Mouse (Mus musculus) cerebellum, postnatal 36 days (tissue): ENCODE measurements around the gene Rbm3.
A peak's percentile ranks its signal among the peaks of the same experiment; 100 is the strongest.

Experiments
- DNase-seq, 2 experiments: peaks; one replicate each; pipeline ENCODE4 v3.0.0; 2021 to 2022; ENCODE audit warnings: mixed read lengths in 2 of 2

Rbm3 gene

DNA sequence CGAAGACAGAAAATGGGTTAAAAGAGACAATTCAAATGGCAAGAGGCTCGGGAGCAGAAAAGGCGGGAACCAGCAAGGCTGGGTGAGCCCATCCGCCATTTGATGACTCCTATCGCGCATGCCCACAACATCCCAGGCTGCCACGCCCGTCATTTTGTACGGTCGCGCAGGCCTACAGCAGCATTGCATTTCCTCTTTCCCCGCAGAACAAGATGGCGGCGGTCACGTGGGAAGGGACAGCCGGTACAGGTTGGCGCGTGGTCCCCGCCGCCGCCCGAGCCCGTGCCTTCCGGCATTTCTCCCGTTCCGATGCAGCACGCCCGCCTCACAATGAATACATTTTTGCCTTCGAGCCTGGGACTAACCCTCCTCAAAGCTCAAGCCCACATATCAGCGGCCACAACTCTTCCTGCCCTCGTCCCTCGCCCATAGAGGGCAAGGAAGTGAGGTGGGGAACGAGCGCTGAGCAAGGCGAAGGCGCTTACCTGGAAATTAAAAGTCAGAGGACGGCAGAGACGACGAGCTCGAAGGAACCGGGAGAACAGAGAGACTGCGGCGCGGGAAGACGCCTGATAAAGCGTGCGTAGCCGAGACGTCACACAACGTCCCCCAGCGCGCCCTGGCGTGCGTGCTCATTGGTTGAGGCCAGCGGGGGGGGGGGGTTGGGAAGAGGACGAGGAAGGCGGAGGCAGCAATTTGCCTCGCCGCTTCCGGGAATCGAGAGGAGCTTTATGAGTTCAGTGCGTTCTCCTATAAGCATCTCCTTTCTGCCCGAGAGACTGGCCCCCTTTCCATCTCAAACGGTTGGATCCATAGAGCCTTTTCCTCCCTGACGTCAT is at the start of gene Rbm3:
Gene Rbm3, minus strand, starts transcription at position 728 of the 839 bp plus-strand sequence.
- DNase-seq: peak; percentile 85 to 87

DNA sequence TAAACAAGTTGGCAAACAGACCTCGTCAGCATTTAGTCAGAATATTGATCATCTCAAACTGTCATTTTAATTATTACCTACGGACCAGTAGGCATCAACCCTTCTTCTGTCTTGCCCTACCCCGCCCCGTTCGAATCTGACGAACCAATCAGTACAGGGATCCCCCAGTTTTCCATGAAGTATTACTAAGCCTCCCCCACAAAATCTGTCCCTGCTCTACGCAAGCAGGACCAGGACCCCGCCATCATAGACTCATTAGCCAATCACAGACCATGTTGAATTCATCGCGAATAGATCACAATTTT is 47.7 kb upstream of the Rbm3 start, which contains the start of gene Ebp:
Gene Ebp, minus strand, starts transcription at position 94 of the 305 bp plus-strand sequence.
- no peak for DNase-seq

DNA sequence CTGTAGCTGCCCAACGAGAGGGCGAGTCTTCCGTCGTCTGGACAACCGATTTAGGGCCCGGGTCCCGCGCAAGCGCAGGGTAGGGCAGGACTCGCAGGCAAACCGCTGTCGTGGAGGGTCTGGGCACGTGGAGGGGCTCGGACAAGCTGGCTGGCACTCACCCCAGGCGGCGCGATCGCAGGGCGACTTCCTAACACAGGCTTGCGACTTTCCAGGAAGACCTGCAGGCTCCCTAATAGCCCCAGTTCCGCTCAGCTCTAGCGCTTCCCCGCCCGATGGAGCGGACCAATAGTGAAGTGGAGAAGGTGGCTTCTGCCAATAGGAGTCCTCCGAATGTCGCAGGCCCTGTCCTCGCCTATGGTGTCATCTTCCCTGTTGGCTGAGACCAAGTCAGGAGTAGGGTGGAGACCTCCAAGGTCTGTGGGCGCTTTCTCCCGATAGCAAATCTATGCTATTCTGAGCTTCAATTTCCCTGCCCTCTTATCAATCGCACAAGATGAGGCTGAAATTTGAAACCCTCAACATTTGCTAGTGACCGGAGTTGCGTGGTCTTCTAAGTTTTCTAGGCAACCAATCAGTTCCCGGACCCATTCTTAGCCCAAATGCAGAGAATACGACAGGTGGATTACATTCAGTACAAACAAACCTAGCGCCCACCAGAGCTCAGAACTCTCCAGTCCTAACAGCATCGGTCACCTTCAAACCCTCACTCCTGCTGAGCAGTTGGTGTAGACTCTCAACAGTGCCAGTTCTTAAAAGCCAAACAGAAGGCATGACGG is 47.1 kb upstream of the Rbm3 start:
- DNase-seq: peak; percentile 77 to 81

DNA sequence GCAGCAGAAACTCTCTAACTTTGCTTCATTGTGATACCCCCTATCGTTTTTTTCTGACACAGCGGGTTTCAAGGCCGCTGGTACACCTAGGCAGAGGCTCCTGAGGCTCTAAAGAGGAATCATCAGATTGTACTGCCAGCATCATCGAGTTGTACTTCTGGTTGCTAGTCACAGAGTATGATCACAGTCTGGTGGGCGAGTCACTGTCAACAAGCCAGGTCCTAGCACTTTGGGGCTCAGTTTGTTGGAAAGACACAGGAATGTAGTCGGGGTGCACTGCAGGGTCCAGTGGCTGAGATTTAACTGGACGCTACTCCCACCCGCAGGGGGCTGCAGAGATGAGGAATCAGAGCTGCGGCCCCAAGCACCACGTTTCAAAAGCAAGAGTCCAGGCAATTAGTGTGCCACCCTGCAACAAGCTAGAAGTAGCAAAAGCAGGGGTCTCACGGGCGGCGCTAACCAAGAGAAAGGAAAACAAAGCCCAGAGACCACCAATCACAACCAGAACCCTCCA is 46.5 kb upstream of the Rbm3 start:
- DNase-seq: no peak

DNA sequence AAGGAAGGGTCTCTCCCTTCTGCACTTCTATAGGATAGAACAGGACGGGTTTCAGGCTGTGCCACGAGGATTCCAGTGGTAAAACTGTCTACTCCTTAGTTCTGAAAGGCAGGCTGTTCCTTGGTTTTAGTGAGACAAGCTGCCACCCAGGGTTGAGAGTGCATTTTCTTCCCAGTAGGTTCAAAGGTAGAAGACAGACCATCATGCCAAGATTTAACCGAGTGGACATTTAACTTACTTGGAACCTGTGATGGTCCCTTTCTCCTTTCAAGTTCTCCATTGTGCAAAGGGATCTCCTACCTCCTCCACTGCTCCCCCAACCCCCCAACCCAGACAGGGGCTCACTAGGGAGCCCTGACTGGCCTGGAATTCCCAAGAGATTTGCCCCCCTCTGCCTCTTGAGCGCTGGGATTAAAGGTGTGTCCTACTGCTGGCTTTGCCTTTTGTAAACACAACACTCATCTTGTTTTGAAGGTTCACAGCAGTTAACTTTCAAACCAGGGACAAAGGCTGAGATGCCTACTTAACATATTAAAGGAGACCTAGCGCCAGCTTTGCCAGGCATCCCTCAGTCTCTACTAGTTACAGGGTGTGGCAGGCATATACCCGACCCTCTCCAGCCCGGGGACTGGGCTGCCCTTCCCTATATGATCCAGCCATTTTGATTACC is 37.3 kb upstream of the Rbm3 start:
- no peak for DNase-seq

DNA sequence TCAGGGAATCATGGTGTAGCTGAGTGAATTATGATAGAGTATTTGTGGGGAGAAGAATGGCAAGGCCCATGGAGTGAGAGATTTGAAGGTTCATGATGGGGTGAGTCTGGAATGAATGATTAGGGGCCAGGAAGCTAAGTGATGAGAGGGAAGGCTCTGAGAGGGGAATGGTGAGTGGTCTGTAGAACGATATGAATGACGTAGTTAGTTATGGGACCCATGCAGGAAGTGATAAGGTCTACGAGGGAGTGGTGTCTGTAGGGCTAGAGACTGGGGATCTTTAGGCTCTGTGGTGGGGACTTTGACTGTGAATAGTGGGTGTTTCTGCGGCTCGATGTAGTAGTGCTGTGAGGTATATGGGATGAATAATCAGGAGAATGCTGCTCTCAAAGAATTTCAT is 34.0 kb upstream of the Rbm3 start:
- DNase-seq: no peak

DNA sequence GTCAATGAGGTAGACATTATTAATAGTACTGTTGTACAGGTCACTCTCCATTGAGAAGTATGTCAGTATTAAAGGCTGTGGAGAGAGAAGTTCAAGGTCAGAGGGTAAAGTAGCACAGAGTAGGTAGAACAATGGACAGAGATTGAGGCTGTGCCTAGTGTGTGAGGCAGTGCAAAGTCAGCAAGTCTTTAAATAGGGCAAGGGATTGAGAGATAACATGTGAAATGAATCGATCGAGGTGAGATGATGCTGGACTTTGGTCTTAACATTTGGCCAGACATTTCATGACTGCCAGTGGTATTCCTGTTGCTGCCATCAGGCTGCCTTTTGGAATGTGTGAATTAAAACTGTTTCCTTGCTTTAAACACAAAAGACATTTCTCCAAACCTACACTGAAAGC is 33.2 kb upstream of the Rbm3 start:
- no peak for DNase-seq

DNA sequence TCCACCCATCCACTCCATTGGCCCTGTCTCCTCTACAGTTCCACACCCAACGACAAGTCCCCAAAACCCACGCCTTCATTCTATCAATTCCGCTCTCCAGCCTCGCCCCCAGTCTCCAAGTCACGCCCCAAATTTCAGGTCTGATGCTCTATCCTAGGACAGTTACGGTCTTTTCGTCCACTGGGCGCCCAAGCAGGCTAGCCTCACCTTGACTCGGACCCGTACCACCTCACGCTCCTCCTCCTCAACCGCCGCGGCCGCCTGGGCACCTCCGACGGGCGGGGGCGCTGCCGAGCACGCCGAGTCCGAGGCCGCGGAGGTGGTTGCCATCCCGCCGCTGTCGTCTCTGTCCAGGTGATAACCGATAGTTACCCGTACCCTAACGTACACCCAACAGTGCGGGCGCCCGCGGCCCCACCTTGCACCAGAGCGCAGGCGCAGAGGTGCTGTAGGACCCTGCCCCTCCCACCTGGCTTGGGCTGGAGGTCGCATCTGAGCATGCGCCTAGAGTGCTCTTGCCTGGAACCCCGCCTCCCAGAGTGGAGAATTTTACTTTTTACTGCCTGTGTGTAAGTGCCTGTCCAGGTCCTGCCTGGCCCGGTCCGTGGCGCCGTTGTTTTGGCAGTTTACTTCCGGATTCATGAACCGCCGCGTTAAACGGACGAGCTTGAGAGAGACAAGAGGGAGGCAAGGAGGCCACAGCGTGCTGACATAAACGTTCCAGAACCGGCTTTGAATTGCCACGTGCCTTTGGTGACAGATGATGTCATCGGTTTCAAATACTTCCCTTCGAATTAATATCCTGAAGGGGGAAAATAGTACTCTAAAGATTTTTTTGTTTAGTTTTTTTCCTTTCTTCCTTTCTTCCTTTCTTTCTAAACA is 30.1 kb upstream of the Rbm3 start, which contains the start of gene Tbc1d25:
Gene Tbc1d25, minus strand, starts transcription at position 678 of the 882 bp plus-strand sequence.
- DNase-seq: peak; percentile 79 to 83

DNA sequence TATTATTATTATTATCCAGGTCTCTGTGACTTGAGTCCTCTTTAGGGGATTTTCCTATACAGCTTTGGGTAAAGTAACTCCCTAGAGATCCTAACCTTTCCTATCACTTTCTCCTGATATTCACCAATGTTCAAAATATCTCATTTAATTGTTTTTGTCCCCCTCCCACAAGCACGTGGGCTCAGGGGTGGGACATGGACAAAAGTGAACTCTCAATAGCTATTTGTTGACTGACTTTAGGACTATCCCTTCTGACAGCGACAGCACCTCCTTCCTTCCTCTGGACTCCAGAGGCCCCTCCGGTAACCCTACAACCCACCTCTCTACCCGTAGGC is 29.5 kb upstream of the Rbm3 start:
- DNase-seq: no peak

DNA sequence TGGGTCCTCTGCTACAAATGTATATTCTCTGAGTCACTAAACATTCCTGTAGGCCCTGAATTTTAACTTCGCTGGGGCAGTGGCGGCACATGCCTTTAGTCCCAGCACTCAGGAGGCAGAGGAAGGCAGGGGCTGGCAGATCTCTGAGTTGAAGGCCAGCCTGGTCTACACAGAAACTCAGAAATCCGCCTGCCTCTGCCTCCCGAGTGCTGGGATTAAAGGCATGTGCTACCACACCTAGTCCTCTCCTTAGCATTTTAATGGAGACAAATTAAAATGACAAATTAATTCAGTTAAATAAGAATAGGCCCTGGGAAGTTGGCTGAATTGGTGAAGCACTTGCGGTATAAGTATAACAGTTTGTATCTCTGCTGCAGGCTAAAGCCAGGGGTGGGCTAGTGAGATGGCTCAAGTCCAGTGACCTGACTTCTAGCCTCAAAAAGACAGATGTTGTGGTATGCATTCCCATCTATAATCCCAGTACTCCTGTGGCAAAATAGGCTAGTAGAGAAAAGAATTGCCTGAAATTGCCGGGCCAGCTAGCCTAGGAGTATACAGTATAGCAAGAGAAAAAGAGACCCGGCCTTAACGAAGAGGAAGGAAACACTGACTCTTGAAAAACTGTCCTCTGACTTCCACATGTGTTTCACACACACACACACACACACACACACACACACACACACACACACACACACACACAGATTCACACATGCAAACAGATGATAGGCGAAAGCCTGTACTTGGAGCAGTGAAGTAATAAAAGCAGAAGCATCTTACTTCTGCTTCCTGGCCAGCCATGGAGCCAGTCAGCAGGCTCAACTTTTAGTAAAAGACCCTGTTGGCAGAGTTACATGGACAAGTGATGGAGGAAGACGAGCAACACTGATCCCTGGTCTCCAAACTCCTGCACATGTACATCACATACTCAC is 22.3 kb upstream of the Rbm3 start:
- no peak for DNase-seq

DNA sequence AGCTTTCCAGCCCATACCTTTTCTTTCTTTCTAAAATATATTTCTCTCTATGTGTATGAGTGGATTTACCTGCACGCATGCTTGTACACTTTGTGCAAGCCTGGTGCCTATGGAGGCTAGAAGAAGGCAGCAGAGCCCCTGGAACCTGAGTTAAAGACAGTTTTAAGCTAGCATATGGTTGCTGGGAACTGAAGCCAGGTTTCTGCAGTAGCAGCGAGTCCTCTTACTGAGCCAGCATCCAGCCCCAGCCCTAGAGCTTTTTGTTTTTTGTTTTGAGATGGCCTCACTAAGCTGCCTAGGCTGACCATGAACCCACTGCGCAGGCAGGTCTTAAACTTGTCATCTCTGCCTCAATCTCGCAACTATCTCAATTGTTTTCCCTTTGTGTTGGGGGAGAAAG is 18.8 kb upstream of the Rbm3 start:
- peak; percentile 12 to 34 for DNase-seq

DNA sequence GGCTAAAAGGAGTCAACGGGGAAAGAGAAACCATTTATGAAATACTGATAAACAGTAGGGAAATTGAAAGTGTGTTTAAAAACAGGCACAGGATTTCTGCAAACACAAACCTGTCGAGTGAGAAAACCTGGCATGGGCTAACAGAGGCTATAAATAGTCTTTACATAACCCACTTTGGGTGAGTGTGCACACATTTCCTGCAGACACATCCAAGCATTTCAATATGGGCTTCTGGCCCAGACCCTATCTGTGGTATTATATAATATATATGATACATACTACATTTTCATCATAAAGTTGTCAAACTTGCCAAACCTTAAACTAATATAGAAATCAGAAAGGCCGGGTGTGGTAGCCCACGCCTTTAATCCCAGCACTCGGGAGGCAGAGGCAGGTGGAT is 17.4 kb upstream of the Rbm3 start:
- DNase-seq: peak; percentile 24 to 28

DNA sequence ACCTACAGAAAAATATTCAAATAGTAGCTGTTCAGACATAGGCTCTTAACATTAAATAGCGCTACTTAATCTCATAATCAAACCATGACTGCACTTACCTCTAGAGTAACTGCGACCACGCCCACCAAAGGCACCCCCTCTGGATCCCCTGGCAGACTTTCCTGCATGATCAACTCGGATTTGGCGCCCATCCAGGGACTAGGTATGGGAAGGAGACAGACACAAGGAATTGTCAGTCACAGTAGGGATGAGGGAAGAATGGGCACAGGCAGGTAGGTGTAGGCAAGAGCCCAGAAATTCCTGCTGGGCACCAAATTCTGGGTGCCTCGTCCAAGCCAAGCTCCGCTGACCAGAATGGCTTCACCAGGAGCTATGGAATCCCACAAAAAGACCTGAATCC is 1.9 kb downstream of the Rbm3 start:
- DNase-seq: peak; percentile 20 to 29

DNA sequence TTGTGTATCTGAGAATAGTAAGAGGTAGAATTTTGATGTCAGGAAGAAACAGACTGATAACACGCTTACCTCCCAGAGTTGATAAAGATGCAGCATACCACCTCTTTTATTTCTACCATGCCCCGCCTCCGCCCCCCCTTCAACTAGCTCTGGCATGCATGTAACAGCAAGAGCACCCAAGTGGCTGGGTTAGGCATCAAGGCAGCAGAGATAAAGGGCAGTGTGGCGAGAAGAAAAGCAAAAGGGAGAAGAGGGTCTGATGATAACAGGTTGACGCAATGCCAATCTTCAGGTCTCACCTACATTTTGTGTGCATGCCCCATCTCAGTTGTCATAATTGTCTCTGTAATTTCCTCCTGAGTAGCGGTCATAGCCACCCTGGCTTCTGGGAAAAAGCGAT is 2.7 kb downstream of the Rbm3 start:
- no peak for DNase-seq

DNA sequence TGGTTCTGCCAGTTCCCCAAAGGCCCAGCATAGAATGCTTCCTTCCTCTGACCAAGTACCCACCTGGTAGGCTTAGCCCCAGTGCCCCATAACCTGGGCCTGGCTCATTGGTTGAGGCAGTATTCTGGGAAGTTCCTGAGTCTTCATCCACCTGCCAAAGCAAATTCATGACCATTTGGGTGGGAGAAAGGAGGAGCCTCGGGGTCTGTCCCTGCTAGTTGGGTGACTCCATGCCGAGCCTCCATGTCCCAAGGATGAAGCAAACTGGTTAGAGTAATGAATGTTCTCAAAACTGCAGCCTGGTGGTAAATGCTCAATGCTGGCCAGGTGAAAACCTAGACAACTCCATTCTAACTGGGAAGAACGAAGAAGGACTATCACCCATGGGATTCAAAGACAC is 4.6 kb downstream of the Rbm3 start:
- DNase-seq: no peak

DNA sequence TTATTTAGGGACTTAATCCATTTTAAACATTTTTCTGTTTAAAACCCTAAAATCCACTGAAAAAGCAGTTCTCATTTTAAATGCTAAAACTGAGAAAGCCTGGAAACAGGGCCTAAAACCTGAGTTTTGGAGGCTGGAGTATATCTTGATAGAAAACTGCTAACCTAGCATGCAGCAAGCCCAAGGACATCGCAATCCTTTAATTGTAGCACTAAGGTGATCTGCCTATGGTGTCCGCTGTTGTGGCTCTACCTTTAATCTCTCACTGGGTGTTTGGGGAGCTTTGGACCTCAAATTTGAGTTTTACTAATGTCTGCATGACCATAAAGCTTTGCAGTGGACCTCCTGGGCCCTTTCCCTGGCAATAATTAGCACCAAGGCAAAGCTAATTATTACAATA is 5.2 kb downstream of the Rbm3 start:
- DNase-seq: no peak

DNA sequence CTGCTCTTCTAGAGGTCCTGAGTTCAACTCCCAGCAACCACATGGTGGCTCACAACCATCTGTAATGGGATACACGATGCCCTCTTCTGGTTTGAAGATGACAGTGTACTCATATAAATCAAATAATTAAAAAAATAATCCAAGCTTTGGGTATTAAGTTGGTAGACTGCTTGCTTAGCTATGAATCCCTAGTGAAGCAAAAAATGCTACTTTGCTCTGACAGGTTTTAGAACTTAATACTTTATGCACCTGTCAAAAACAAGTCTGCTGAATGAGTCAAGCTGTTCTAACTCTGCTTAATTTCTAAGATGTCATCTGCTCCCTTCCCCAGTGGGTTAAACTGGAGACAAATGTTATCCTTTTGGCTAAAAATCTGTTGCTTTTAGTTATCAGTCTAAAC is 6.2 kb downstream of the Rbm3 start:
- no peak for DNase-seq

DNA sequence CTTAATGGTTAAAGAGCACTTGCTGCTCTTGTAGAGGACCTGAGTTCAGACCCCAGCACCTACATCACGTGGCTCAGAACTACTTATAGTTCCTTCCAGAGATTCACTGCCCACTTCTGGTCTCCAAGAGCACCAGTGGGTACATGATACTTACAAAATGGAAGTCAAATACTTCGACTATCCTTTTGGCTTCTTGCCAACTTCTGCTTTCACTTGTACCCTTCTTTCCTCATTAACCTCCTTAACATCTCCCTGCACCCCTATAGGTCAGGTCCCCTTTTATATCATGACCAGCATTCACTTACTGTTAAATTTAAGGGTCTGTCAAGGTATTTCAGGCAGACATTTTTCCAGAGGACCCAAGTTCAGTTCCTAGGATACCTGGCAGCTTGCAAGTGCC is 9.8 kb downstream of the Rbm3 start:
- DNase-seq: no peak

DNA sequence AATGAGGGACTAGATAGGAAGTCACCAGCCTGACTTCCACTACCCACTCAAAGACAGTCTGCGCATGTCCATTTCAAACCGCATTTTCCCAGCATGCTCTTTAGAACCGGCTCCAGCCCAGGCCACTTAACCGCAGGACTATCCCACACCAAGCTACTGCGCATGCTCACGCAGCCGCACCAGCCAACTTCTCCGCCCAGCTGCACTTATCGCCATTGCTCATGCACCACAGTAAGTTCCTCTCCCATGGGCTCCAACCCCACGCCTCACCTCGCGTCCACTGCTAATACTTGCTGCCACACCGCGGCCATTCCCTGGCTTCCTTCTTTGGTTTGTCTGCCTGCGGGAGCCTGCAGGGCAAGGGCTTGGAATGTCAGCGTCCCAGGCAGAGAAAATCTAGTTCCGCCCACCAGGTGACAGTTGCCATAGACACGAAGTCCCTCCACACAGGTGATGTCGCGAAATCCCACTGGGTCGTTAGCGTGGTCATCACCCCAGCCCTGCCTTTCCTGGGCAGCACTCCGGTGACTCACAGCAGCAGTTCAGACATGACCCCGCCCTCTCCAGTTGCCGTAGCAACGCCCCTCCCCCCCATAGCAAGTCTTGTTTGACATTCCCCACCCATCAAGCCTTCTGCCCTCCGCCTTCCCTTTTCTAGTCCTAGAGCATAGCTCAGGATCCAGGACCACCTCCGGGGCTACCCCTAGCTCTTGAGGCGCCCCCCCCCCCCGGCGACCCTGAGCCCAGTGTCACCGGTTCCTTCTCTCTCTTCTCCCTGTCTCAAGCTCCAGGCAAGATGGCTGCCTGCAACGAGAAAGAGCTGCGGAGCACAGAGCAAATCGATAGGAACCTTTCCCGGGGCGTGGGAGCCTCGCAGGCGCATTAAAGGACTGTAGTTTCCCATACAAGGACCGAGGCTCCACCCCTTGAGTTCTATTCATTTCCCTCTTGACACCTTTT is 13.4 kb downstream of the Rbm3 start, which contains the start of gene Wdr13:
Gene Wdr13, minus strand, starts transcription at position 876 of the 960 bp plus-strand sequence.
- DNase-seq: peak; percentile 89 to 90

DNA sequence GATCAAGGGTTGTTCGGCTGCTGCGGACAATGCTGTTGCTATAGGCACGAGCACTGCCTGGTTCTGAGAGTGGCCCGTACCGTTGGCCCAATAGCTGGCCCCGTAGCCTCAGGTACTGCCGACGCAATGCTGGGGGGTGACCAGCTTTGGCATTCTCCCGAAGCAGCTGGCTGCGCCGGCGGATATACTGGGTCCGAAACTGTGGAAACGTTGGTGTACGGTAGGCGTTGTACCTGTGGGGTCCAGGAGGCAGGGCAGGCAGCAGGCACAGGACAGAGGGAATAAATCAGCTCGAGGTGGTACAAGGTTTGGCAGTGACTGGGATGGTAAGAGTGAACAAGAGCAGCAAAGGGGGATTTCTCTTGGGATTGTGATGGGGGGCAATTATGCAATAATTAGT is 14.3 kb downstream of the Rbm3 start:
- no peak for DNase-seq
